Mouse (Mus musculus) lung, postnatal 0 days (tissue): ENCODE measurements around the gene S1pr1.

ENCODE experiments used
- CTCF ChIP-seq: IDR thresholded peaks from 2 replicates; pipeline ENCODE4 v1.5.1; 2016; ENCODE audit warnings: antibody characterized with exemption, mild to moderate bottlenecking
- EP300 ChIP-seq: IDR thresholded peaks from 2 replicates; pipeline ENCODE4 v1.6.1; 2016; ENCODE audit warnings: antibody characterized with exemption, mild to moderate bottlenecking, control low read depth

- no peak for TF ChIP-seq CTCF
- TF ChIP-seq EP300 = no peak
Measured at GRCm38 (mm10) chr3:115681184-115681583, 33.7 kb downstream of the S1pr1 start.
